Mouse (Mus musculus): ENCODE results near the gene Egf. TPM values are rescaled to one million over a fixed set of nuclear protein-coding genes. Genes with fewer than 3 reads are reported as not detected.

Gene Egf
- 4.1 TPM for total RNA-seq (2023)

GRCm38 (mm10) chr3:129754650-129755604 lies at the start of gene Egf:
Gene Egf (minus strand): TSS chr3:129755316.

GRCm38 (mm10) chr3:129803765-129804164 lies 48.6 kb upstream of the Egf start, which contains the start of gene Lrit3:
Gene Lrit3 (minus strand): TSS chr3:129804030.

Other genes starting within 250 kb of the Egf start
- 7.4 TPM for gene Elovl6, start 223.0 kb downstream of the Egf start, total RNA-seq (2023)
- gene Lrit3, start 48.7 kb upstream of the Egf start, total RNA-seq (2023): not detected
- gene Rrh, start 67.3 kb upstream of the Egf start, total RNA-seq (2023): 2.7 TPM
- gene Gar1, start 76.1 kb upstream of the Egf start, total RNA-seq (2023): 82.0 TPM
- not detected for gene Cfi, start 80.6 kb upstream of the Egf start, total RNA-seq (2023)
- gene Pla2g12a, start 123.3 kb upstream of the Egf start, total RNA-seq (2023): 11.1 TPM
- 19.7 TPM for gene Casp6, start 146.1 kb upstream of the Egf start, total RNA-seq (2023)
- gene Mcub, start 214.9 kb upstream of the Egf start, total RNA-seq (2023): 3.5 TPM

Data from CD8-positive naive resting alpha-beta T cell, adult 57 days (primary cell).